Comparison of ENCODE assay signal across 8 mouse cellular contexts in the genomic region with DNA sequence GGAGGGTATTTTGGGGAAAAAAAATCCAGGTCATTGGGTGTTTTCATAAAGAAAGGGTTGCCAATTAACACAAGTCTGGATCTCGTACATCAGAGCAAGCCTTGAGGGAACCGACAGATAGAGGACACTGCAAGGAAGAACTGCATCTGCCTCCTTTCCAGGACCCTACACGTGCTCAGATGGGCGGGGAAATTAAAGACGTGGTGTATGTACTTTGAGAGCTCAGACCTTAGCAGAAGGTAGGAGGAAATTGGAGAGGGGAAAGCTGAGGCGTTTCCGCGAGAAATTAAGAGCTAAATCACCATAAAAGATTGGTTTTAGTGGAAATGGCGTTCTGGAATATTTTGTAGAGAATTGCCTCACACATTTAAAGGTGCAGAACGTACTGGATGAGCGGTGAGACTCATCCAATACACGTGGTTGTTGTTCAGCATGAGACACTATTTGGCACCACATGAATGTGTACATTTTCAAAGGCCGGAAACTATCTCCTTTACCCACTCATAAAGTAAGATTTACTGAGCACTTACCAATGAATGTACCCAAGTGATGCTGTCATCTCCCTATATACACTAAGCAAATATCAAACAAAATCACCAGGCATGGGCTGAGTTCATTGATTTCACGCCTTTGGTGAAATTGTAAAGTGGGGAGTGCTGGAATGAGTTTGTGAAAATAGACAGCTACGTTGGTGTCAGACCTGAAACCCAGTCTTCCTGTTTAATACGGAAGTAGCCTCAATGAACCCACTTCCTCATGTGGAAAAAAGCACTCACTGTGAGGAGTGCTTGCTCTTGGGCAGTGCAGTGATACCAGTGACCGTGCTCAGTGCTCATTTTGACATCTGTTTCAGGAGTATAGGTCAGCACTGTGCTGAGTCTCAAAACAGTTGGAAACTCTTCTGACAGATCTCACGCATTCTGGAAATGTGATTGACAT. TPM values are rescaled to one million over a fixed set of nuclear protein-coding genes. Genes with fewer than 3 reads are reported as not detected.
DNase-seq lines count a peak whose midpoint lies in the region; ATAC-seq and TF ChIP-seq lines count a peak whose summit lies in the region.

No protein-coding gene starts in this region.

- no peak; the same call in 1 of the 2 replicates for ATAC-seq in kidney, embryonic 14.5 days (ENCODE audit: low FRiP score, low TSS enrichment)
- peak; percentile 41 for ATAC-seq in forebrain, embryonic 12.5 days (ENCODE audit: low FRiP score)
- 0 out of 2 replicates have a peak, but pooled peaks have one; percentile 21 for ATAC-seq in kidney, embryonic 16.5 days (ENCODE audit: low FRiP score, low TSS enrichment)
- ATAC-seq in stomach, postnatal 0 days (ENCODE audit: low FRiP score, low TSS enrichment) = no peak

- no peak for TF ChIP-seq CTCF in stomach, postnatal 0 days (IDR thresholded peaks at IDR 0.05; ENCODE audit: low read depth)

- no peak for TF ChIP-seq EP300 in stomach, postnatal 0 days (optimal IDR thresholded peaks at IDR 0.05)

- DNase-seq in kidney, adult 18-20 months = no peak
- peak; percentile 26 for DNase-seq in MEL-GATA-1-ER (ENCODE audit: extremely low read depth, low read depth)
- no peak for DNase-seq in stomach, postnatal 0 days (ENCODE audit: low spot score)
- no peak for DNase-seq in layer of hippocampus, adult 8-10 months (ENCODE audit: low spot score in 2 of 2)

- no peaks in the 10 kb centered on the region for H3K9me3 ChIP-seq in kidney, embryonic 14.5 days (ENCODE audit: control insufficient read depth, low read length)
- H3K9me3 ChIP-seq in forebrain, embryonic 12.5 days = no peaks in the 10 kb centered on the region
- H3K9me3 ChIP-seq in kidney, embryonic 16.5 days (ENCODE audit: low read length) = no peaks in the 10 kb centered on the region
- H3K9me3 ChIP-seq in stomach, postnatal 0 days (ENCODE audit: control insufficient read depth, low read length) = no peaks in the 10 kb centered on the region

- peaks cover 10% of the 10 kb centered on the region for H3K36me3 ChIP-seq in kidney, embryonic 14.5 days (ENCODE audit: control insufficient read depth, insufficient read depth, low read length)
- H3K36me3 ChIP-seq in forebrain, embryonic 12.5 days (replicated peaks) = peaks cover 9% of the 10 kb centered on the region
- H3K36me3 ChIP-seq in kidney, embryonic 16.5 days (ENCODE audit: insufficient read depth, low read length) = peaks cover 12% of the 10 kb centered on the region
- peaks cover 19% of the 10 kb centered on the region for H3K36me3 ChIP-seq in macrophage (ENCODE audit: inconsistent target)
- peaks cover 4% of the 10 kb centered on the region for H3K36me3 ChIP-seq in stomach, postnatal 0 days (ENCODE audit: control insufficient read depth, insufficient read depth, low read length)

- peak overlapping the region; percentile 87 for H3K9ac ChIP-seq in kidney, embryonic 14.5 days (ENCODE audit: low read depth, low read length)
- H3K9ac ChIP-seq in forebrain, embryonic 12.5 days = peak overlapping the region; percentile 74
- H3K9ac ChIP-seq in kidney, embryonic 16.5 days (replicated peaks; ENCODE audit: low read length) = peak overlapping the region; percentile 85
- peak overlapping the region; percentile 90 for H3K9ac ChIP-seq in stomach, postnatal 0 days (ENCODE audit: low read length)

- peak overlapping the region; percentile 82 for H3K4me2 ChIP-seq in kidney, embryonic 14.5 days (replicated peaks; ENCODE audit: low read depth, low read length)
- H3K4me2 ChIP-seq in forebrain, embryonic 12.5 days = peak overlapping the region; percentile 76
- H3K4me2 ChIP-seq in kidney, embryonic 16.5 days (replicated peaks; ENCODE audit: low read depth, low read length) = peak overlapping the region; percentile 64
- peak overlapping the region; percentile 88 for H3K4me2 ChIP-seq in stomach, postnatal 0 days (replicated peaks; ENCODE audit: low read depth)

- peaks cover 76% of the 10 kb centered on the region for H3K79me2 ChIP-seq in macrophage (ENCODE audit: inconsistent target)

- no peaks in the 10 kb centered on the region for H3K27me3 ChIP-seq in kidney, embryonic 14.5 days (ENCODE audit: control insufficient read depth, insufficient read depth, low read length)
- H3K27me3 ChIP-seq in forebrain, embryonic 12.5 days = no peaks in the 10 kb centered on the region
- H3K27me3 ChIP-seq in kidney, embryonic 16.5 days (ENCODE audit: insufficient read depth, low read length) = no peaks in the 10 kb centered on the region
- H3K27me3 ChIP-seq in stomach, postnatal 0 days (ENCODE audit: control insufficient read depth, insufficient read depth, low read length) = no peaks in the 10 kb centered on the region

- H3K4me1 ChIP-seq in kidney, embryonic 14.5 days (ENCODE audit: control insufficient read depth, insufficient read depth, low read length) = peaks cover 14% of the 10 kb centered on the region
- peaks cover 19% of the 10 kb centered on the region for H3K4me1 ChIP-seq in forebrain, embryonic 12.5 days
- peaks cover 12% of the 10 kb centered on the region for H3K4me1 ChIP-seq in kidney, embryonic 16.5 days (ENCODE audit: insufficient read depth, low read length)
- H3K4me1 ChIP-seq in stomach, postnatal 0 days (replicated peaks; ENCODE audit: control insufficient read depth, insufficient read depth) = peaks cover 4% of the 10 kb centered on the region; the same call in 1 of the 2 replicates

- H3K27ac ChIP-seq in kidney, embryonic 14.5 days (ENCODE audit: low read depth, low read length) = peak overlapping the region; percentile 89
- H3K27ac ChIP-seq in forebrain, embryonic 12.5 days = peak overlapping the region; percentile 86
- H3K27ac ChIP-seq in kidney, embryonic 16.5 days (ENCODE audit: low read length) = peak overlapping the region; percentile 88; the same call in 1 of the 2 replicates
- H3K27ac ChIP-seq in macrophage = peak overlapping the region; percentile 92
- H3K27ac ChIP-seq in stomach, postnatal 0 days (replicated peaks) = peak overlapping the region; percentile 90

- 34% methylated on average over 18 of the region's 18 CpGs for WGBS in kidney, embryonic 14.5 days
- 38% methylated on average over 18 of the region's 18 CpGs for WGBS in forebrain, embryonic 12.5 days
- WGBS in kidney, embryonic 16.5 days = 30% methylated on average over 18 of the region's 18 CpGs
- WGBS in macrophage (ENCODE audit: missing documents) = 10% methylated on average over 18 of the region's 18 CpGs
- WGBS in stomach, postnatal 0 days = 26% methylated on average over 18 of the region's 18 CpGs

- H3K4me3 ChIP-seq in kidney, embryonic 14.5 days (ENCODE audit: low read length) = peak overlapping the region; percentile 86
- peak overlapping the region; percentile 80 for H3K4me3 ChIP-seq in forebrain, embryonic 12.5 days (replicated peaks)
- H3K4me3 ChIP-seq in kidney, embryonic 16.5 days (ENCODE audit: low read length) = peak overlapping the region; percentile 76
- peak overlapping the region; percentile 99 for H3K4me3 ChIP-seq in macrophage (ENCODE audit: inconsistent target)
- peak overlapping the region; percentile 87 for H3K4me3 ChIP-seq in stomach, postnatal 0 days (ENCODE audit: low read depth, low read length)

RNA-seq across cellular contexts. Expression of a gene that starts 0.9 kb away (rescaled TPM):
- 42.9 and 43.5 TPM in 2 replicates for polyA plus RNA-seq in kidney, embryonic 14.5 days (2014; fragmentation: Nextera tagmentation; extraction: Ambion mirVana)
- polyA plus RNA-seq in forebrain, embryonic 12.5 days (2016; fragmentation: Nextera tagmentation; extraction: Ambion mirVana) = 37.2 and 39.2 TPM in 2 replicates
- 46.4 and 46.9 TPM in 2 replicates for polyA plus RNA-seq in kidney, embryonic 16.5 days (2015; fragmentation: Nextera tagmentation; extraction: Ambion mirVana)
- total RNA-seq in macrophage (2018; cell fraction: chromatin; rRNA removed) = 10 to 100 TPM; 11.0 to 83.3 (median 35.0) TPM
- 10 to 100 TPM; 33.5 to 62.3 (median 41.3) TPM for total RNA-seq in macrophage (2018; cell fraction: cytosol; rRNA removed)
- total RNA-seq in macrophage (2018; cell fraction: nucleus; rRNA removed) = 10 to 100 TPM; 17.4 to 57.7 (median 29.1) TPM
- 36.8 to 42.4 TPM (median 38.6 TPM) in 3 replicates for polyA plus RNA-seq in macrophage (2018)
- polyA plus RNA-seq in stomach, postnatal 0 days (2015; fragmentation: Nextera tagmentation; extraction: Ambion mirVana) = 31.6 and 32.6 TPM in 2 replicates
- total RNA-seq in layer of hippocampus, adult 8-10 months (2022) = 10 to 100 TPM; 39.6 to 47.6 (median 42.3) TPM

RNA-seq across cellular contexts. Expression of a gene that starts 1.8 kb away (rescaled TPM):
- 87.6 and 120 TPM in 2 replicates for polyA plus RNA-seq in kidney, embryonic 14.5 days (2014; fragmentation: Nextera tagmentation; extraction: Ambion mirVana)
- 124 and 130 TPM in 2 replicates for polyA plus RNA-seq in forebrain, embryonic 12.5 days (2016; fragmentation: Nextera tagmentation; extraction: Ambion mirVana)
- polyA plus RNA-seq in kidney, embryonic 16.5 days (2015; fragmentation: Nextera tagmentation; extraction: Ambion mirVana) = 118 and 123 TPM in 2 replicates
- total RNA-seq in macrophage (2018; cell fraction: chromatin; rRNA removed) = 100 to 1,000 TPM in 6 of 26 experiments, 10 to 100 TPM in 20; 13.2 to 105 (median 59.4) TPM
- 10 to 100 TPM; 27.8 to 44.6 (median 38.7) TPM for total RNA-seq in macrophage (2018; cell fraction: cytosol; rRNA removed)
- total RNA-seq in macrophage (2018; cell fraction: nucleus; rRNA removed) = 10 to 100 TPM; 14.5 to 96.3 (median 47.1) TPM
- 39.6 to 58.9 TPM (median 52.0 TPM) in 3 replicates for polyA plus RNA-seq in macrophage (2018)
- 45.2 and 48.1 TPM in 2 replicates for polyA plus RNA-seq in stomach, postnatal 0 days (2015; fragmentation: Nextera tagmentation; extraction: Ambion mirVana)
- total RNA-seq in layer of hippocampus, adult 8-10 months (2022) = 10 to 100 TPM; 52.5 to 62.6 (median 56.5) TPM

RNA-seq across cellular contexts. Expression of a gene that starts 29.2 kb away (rescaled TPM):
- 74.6 and 75.2 TPM in 2 replicates for polyA plus RNA-seq in kidney, embryonic 14.5 days (2014; fragmentation: Nextera tagmentation; extraction: Ambion mirVana)
- polyA plus RNA-seq in forebrain, embryonic 12.5 days (2016; fragmentation: Nextera tagmentation; extraction: Ambion mirVana) = 41.9 and 45.3 TPM in 2 replicates
- 92.3 and 92.6 TPM in 2 replicates for polyA plus RNA-seq in kidney, embryonic 16.5 days (2015; fragmentation: Nextera tagmentation; extraction: Ambion mirVana)
- 10 to 100 TPM in 23 of 26 experiments, 1 to 10 TPM in 3; 6.0 to 24.6 (median 15.6) TPM for total RNA-seq in macrophage (2018; cell fraction: chromatin; rRNA removed)
- total RNA-seq in macrophage (2018; cell fraction: cytosol; rRNA removed) = 10 to 100 TPM; 32.6 to 44.2 (median 39.0) TPM
- 10 to 100 TPM in 25 of 26 experiments, 1 to 10 TPM in 1; 9.8 to 39.1 (median 19.7) TPM for total RNA-seq in macrophage (2018; cell fraction: nucleus; rRNA removed)
- 30.1 to 45.1 TPM (median 38.8 TPM) in 3 replicates for polyA plus RNA-seq in macrophage (2018)
- 43.1 and 45.1 TPM in 2 replicates for polyA plus RNA-seq in stomach, postnatal 0 days (2015; fragmentation: Nextera tagmentation; extraction: Ambion mirVana)
- total RNA-seq in layer of hippocampus, adult 8-10 months (2022) = 10 to 100 TPM; 13.2 to 17.0 (median 14.0) TPM

Comparison
In these comparisons a context has a peak if more than half of its experiments do, and no peak if none do; other contexts are left out.
1. ATAC-seq: peak in forebrain, embryonic 12.5 days (single experiment) and kidney, embryonic 16.5 days (single experiment); none in kidney, embryonic 14.5 days (single experiment) and stomach, postnatal 0 days (single experiment).
2. Peak in every context shown above with its lines, with median percentiles within 50 percentile points of each other: H3K27ac ChIP-seq, H3K4me2 ChIP-seq, H3K4me3 ChIP-seq and H3K9ac ChIP-seq.